Mouse (Mus musculus) kidney, adult 11 months (tissue): ENCODE results near the gene L1cam.

Source experiments
- DNase-seq: peaks from one replicate; pipeline ENCODE4 v3.0.0; 2022

The L1cam gene

GRCm38 (mm10) chrX:73875881-73876280 lies 20.0 kb downstream of the L1cam start:
- no peak for DNase-seq

- no peak for DNase-seq
Observed at GRCm38 (mm10) chrX:73871956-73872355, 23.9 kb downstream of the L1cam start.

DNA sequence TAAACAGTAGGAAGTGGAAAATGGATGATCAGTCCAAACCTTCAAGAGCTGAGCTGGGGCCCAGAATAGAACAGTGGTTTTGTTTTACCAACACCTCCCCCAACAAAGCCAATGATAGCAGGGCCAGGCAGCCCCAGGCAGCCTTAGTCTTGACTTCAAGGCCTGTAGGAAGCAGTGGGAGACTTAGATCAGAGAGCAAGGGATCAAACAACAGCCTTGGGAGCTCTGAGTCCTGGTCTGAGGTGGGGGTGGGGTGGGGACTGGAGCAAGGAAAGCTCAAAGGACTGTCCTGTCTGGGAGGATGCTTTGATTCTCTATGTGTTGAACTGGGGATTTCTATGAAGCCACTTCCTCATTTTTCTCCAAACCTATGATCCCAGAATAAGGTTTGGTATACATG lies 24.4 kb downstream of the L1cam start:
- no peak for DNase-seq

- DNase-seq = no peak
Observed at GRCm38 (mm10) chrX:73869334-73869733, 26.6 kb downstream of the L1cam start.

GRCm38 (mm10) chrX:73867852-73868251 lies 28.1 kb downstream of the L1cam start:
- no peak for DNase-seq

DNA sequence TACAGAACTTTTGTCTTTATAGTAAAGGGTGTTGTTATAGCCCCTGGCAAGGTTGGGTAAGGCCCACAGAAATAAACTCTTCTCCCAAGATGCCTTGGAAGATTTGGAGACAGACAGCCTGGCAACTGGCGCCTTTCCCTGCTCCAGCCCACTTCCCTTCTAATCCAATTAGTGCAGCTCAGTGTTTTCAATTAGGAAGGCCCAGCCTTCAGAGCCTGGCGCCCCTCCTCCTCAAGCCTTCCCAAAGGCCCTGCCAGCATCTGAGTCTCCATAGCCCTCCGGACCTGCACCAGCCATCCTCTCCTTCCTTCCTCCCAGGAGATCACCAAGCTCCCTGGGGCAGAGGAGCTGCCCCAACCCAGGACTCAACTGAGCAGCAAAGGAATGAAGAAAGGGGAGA lies 28.6 kb downstream of the L1cam start:
- no peak for DNase-seq

GRCm38 (mm10) chrX:73864692-73865091 lies 31.2 kb downstream of the L1cam start:
- DNase-seq = no peak

- no peak for DNase-seq
Observed at GRCm38 (mm10) chrX:73855087-73855408, 40.9 kb downstream of the L1cam start.

- no peak for DNase-seq
Observed at GRCm38 (mm10) chrX:73854326-73855086, 41.4 kb downstream of the L1cam start.

DNA sequence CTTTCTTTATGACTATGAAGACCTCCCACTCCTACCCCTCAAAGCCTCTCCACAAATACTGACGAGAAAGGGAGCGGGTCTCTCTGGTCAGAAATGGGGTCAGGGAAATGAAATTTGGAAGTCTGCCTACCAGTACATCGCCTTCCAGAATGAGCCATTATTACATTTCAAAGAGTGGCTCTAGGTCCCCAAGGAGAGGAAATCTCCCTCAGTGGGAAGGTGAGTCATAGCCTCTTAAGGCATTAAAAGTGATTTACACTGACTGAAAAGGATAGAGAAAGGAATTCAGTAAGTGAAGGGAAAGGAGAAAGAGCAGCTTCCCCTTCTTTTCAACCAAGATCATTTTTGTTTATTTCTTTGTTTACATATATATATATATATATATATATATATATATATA lies 59.2 kb downstream of the L1cam start:
- no peak for DNase-seq

GRCm38 (mm10) chrX:73835731-73836130 lies 60.2 kb downstream of the L1cam start:
- DNase-seq = no peak

- peak; percentile 7 for DNase-seq
Observed at GRCm38 (mm10) chrX:73824185-73825151, 71.4 kb downstream of the L1cam start, which contains the start of gene Pdzd4. Pdzd4 (minus strand) TSS chrX:73824969.

- no peak for DNase-seq
Observed at GRCm38 (mm10) chrX:73823747-73824146, 72.2 kb downstream of the L1cam start.

DNA sequence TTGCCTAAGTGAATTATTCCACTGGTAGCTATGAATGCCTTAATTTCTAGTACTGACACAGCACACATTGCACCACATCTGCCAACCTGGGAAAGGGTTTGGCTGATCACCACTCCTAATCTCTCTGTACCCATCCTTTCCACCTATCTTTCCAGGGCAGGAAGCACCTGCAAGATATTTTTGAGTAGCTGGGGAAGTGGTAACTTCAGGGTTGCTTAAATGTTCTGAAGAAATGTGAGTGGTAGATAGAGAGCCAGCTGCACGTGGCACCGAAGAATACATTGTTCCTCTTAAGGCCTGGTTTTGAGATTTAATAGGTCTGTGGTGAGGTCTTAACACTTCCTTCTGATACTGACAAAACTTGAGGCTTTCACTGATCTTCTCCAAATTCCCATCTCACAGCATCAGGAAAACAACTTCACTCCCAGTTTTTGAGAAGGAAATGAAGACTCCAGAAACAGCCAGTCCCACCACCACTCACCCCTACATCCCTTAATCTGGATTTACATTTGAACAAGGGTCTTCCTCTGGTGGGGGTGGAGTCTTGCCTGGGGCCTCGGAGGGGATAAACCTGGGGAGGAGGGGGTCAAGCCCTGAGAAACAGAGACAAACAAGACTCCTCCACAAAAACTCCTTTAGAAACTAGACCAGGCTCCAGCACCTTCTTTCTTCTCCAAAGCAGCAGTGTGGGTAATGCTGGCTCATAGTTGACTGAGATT lies 79.2 kb downstream of the L1cam start:
- DNase-seq = no peak

DNA sequence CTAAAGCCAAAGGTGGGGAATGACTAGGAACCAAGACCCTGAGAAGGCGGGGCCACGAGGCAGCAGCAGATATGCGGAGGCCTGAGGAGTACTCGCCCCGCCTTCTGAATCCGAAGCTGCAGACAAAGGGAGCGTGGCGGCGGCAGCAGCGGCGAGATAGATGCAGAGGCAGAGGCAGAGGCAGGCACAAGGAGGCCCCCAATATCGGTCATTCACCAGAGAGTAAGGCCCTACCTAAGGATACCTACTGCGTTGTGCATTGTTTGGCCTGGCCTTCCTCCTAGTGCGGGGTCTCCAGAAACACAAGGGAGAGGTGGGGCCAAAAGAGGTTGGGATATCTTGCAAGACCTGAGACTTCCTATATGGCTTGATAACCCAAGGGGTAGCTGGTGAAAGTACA lies 80.8 kb downstream of the L1cam start:
- DNase-seq = no peak

GRCm38 (mm10) chrX:73805814-73806213 lies 90.1 kb downstream of the L1cam start:
- DNase-seq = no peak
